Mouse (Mus musculus): ENCODE data around the gene Cdk14. TPM values are rescaled to one million over a fixed set of nuclear protein-coding genes. Genes with fewer than 3 reads are reported as not detected.
A peak's percentile ranks its signal among the peaks of the same experiment; 100 is the strongest.

The Cdk14 gene
- polyA plus RNA-seq, 1 experiment from 2014 or later = 13.8 TPM

DNA sequence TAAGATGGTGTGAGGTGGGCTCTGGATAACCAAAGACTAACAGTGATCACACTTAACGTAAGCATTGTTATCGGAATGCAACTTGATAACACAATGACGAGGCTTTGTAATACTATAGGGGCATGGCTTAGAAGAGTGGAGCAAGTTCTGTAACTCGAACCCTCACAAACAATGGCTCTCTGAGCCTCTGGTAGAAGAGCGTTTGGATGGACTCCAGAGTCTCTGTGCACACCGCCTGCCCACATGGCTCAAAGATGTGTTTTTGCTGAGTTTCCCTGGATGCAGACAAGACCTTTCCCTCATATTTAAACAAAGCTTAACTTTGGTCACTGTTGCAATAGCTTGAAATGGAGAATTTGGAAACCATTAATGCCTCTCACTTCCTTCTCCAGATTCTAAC lies 145.8 kb downstream of the Cdk14 start:
- Histone ChIP-seq H3K4me1 (no peaks in the 10 kb centered on the region), H3K4me2 (no peak overlapping the region), H3K9me3 (replicated peaks) (no peaks in the 10 kb centered on the region), H3K36me3 (no peaks in the 10 kb centered on the region), H3K9ac (no peak overlapping the region), H3K4me3 (replicated peaks) (no peak overlapping the region), H3K27me3 (no peaks in the 10 kb centered on the region), H3K27ac (no peak overlapping the region)
- ATAC-seq (replicated peaks; ENCODE audit: low FRiP score) = no peak
- 58% methylated on average over 6 of the region's 6 CpGs for WGBS

DNA sequence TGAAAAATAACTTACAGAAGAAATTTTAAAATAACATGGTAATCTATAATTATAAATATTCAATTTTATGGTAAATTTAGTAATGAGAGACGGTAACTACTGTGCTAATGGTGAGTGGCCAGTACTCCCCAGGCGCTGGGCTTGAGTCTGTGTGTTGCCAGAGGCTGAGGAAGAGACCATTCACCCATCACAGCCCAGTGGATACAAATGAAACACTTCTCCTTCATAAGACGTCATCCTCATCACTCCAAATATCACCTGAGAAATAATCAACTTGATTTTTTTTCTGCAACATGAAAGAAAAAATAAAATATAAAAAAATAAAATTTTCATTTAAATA lies 153.4 kb downstream of the Cdk14 start:
- WGBS = 88% methylated on average over 3 of the region's 3 CpGs

DNA sequence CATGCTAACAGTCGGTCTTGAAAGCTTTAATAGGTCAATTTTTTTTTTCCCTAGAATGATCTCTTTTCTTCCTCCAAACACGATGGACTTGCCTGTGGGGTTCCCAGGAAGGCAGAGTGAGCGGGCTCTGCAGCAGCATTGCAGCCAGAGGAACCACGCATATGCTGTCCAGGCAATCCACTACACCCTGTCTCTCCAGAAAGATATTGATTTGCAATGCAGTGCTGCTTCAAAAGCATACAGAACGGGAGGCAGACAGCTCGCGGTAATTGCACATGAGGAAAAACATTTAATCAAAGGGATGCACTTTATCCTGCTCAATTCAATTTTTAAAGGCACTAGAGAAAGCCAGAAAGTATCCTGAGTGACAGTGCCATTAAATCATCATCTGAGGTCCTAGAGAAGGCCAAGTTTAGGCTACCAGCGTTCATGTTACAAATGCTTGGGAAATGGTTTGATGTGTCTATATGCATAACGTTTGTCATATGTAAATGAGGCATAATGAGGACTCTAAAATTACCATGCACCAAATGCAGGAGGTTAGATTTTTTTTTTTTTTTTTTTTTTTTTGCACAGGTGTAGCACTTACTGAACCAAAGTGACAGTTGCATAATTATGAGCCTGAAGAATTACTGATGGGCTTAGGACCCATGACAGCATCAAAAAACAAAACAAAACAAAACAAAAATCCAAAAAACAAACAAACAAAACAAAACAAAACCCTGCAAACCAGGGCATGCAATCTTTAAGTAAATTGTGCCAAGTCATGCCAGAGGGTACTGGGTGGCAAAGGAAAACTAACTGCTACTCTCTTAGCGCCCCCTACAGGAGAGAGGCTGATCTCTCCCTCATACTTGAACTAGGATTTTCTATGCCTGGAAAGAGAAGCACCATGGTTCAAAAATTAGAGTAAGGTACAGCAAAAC lies 154.0 kb downstream of the Cdk14 start:
- no peaks in the 10 kb centered on the region for H3K9me3 ChIP-seq (replicated peaks)
- H3K4me2 ChIP-seq = no peak overlapping the region
- H3K27me3 ChIP-seq = no peaks in the 10 kb centered on the region
- peaks cover 10% of the 10 kb centered on the region; the same call in 1 of the 2 replicates for H3K4me1 ChIP-seq
- H3K36me3 ChIP-seq = no peaks in the 10 kb centered on the region
- no peak overlapping the region for H3K9ac ChIP-seq
- no peak overlapping the region for H3K27ac ChIP-seq
- WGBS = 55% methylated on average over 10 of the region's 10 CpGs
- no peak overlapping the region for H3K4me3 ChIP-seq (replicated peaks)
- ATAC-seq (replicated peaks; ENCODE audit: low FRiP score) = no peak

More for the DNA sequence above, 153.4 kb downstream of the Cdk14 start:
- peaks cover 4% of the 10 kb centered on the region; the same call in 1 of the 2 replicates for H3K4me1 ChIP-seq
- no peak overlapping the region for H3K4me3 ChIP-seq (replicated peaks)
- ATAC-seq (replicated peaks; ENCODE audit: low FRiP score) = no peak
- no peaks in the 10 kb centered on the region for H3K9me3 ChIP-seq (replicated peaks)
- H3K9ac ChIP-seq = no peak overlapping the region
- H3K27me3 ChIP-seq = no peaks in the 10 kb centered on the region
- H3K36me3 ChIP-seq = no peaks in the 10 kb centered on the region
- no peak overlapping the region for H3K4me2 ChIP-seq
- H3K27ac ChIP-seq = no peak overlapping the region

DNA sequence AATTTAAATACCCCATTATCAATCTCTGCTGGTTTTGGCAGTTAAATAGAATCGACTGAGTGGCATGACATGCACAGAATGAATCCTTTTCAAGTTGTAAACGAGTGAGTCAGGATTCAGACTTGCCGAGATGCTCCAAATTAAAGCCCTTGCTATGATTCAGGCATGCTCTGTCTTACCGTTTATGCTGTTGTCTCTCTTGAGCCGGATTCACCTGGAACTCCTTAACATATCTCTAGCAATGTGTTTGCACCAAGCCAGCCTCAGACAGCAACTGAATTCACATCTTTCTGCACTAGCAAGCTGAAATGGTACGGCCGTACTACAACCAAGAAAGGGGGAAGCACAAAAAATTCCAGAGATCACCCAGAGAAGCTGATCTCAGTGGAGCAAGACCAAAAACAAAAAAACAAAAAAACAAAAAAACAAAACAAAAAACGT lies 154.7 kb downstream of the Cdk14 start:
- H3K4me1 ChIP-seq = peaks cover 10% of the 10 kb centered on the region; the same call in 1 of the 2 replicates
- no peak overlapping the region for H3K9ac ChIP-seq
- 51% methylated on average over 8 of the region's 8 CpGs for WGBS
- H3K27me3 ChIP-seq = no peaks in the 10 kb centered on the region
- no peak overlapping the region for H3K27ac ChIP-seq
- no peak overlapping the region for H3K4me2 ChIP-seq
- ATAC-seq (replicated peaks; ENCODE audit: low FRiP score) = no peak
- no peaks in the 10 kb centered on the region for H3K9me3 ChIP-seq (replicated peaks)
- no peaks in the 10 kb centered on the region for H3K36me3 ChIP-seq
- no peak overlapping the region for H3K4me3 ChIP-seq (replicated peaks)

DNA sequence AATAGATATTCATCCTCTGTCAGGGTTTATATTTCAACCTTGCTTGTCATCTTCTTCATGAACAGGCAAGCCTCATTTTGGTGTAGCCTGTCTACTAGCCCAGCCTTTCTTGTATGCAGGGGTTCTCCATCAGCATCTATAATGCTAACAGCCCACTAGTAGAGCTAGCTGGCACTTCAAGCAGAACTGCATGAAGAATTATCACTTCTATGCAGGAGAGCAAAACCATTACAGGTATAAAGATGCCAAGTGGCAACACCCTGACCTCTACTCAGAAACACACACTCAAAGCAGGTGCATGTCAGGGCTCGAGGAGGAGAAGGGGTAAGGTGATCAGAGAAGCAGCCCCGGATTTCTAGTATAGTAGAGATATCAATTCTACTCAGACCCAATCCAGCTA lies 155.4 kb downstream of the Cdk14 start:
- WGBS = 79% methylated on average over 2 of the region's 2 CpGs
- H3K9me3 ChIP-seq (replicated peaks) = no peaks in the 10 kb centered on the region
- ATAC-seq (replicated peaks; ENCODE audit: low FRiP score) = no peak

DNA sequence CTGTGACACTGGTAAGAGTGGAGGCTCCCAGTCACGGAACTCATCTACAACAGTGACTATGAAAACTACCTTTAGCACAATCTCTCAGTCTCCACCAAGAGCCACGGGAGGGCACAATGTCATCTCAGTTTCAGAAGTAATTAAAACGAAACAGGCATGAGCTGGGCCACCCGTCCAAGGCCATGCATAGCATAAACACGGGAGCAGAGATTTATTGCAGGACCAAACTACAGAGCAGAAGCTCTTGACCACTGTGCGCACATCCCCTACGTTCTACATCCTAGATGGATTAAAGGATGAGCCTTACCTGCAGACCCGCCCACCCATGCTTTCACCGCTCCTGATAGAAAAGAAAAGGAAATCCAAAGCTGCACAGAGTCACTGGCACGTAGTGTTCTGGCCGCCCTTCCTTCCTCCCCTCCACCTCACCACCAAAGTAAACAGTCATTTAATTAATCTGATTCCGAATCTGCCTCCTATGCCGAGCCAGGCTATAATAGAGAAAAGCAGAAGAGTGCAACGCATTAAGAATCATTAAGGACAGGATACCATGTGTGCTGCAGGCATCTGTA lies 158.3 kb downstream of the Cdk14 start:
- ATAC-seq (replicated peaks; ENCODE audit: low FRiP score) = peak; percentile 67
- Histone ChIP-seq H3K36me3 (no peaks in the 10 kb centered on the region), H3K27me3 (no peaks in the 10 kb centered on the region), H3K4me3 (replicated peaks) (no peak overlapping the region), H3K9ac (no peak overlapping the region), H3K27ac (no peak overlapping the region), H3K4me2 (peak overlapping the region; percentile 42), H3K9me3 (replicated peaks) (no peaks in the 10 kb centered on the region), H3K4me1 (peaks cover 10% of the 10 kb centered on the region; the same call in 1 of the 2 replicates)
- 37% methylated on average over 14 of the region's 14 CpGs for WGBS

More for the DNA sequence above, 155.4 kb downstream of the Cdk14 start:
- no peaks in the 10 kb centered on the region for H3K36me3 ChIP-seq
- H3K27me3 ChIP-seq = no peaks in the 10 kb centered on the region
- H3K27ac ChIP-seq = no peak overlapping the region
- H3K4me1 ChIP-seq = peaks cover 10% of the 10 kb centered on the region; the same call in 1 of the 2 replicates
- no peak overlapping the region for H3K4me3 ChIP-seq (replicated peaks)
- no peak overlapping the region for H3K4me2 ChIP-seq
- no peak overlapping the region for H3K9ac ChIP-seq

DNA sequence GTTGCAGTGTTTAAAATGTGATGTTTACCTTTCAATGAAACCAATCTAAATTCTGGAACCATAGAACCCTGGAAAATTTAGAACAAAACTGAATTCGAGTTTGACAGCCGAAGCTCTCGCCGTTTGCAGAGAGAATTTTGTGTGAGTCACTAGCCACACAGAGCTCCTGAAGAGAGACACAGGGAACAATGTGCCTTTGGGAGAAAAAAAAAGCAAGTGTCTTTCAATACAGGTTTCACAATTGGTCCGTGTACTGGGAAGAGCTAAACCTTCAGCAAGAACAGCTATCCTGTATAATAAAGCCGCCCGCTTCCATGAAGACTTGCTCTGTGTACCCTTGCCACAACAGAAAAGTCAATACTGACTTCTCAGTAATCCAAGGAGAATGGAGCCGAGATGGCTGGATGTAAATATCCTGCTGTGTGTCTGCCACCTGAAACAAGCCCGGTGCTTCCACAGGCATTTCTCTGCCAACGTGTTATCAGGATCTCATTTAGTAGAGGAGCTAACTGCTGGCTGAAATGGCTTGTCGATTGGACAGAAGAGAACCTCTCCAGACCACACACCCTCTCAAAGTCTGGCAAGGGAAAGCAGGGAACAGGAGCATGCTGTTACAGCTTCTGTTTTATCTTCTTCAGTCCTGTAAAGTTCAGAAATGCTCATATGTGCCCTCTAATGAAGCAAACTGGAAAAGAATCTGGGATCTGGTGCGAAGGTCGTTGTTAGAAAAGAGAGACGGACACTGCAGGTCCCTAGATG lies 159.0 kb downstream of the Cdk14 start:
- Histone ChIP-seq H3K27me3 (no peaks in the 10 kb centered on the region), H3K36me3 (no peaks in the 10 kb centered on the region), H3K4me1 (peaks cover 10% of the 10 kb centered on the region; the same call in 1 of the 2 replicates), H3K27ac (no peak overlapping the region), H3K4me2 (peak overlapping the region; percentile 42), H3K9me3 (replicated peaks) (no peaks in the 10 kb centered on the region), H3K9ac (no peak overlapping the region), H3K4me3 (replicated peaks) (no peak overlapping the region)
- ATAC-seq (replicated peaks; ENCODE audit: low FRiP score) = no peak
- WGBS = 67% methylated on average over 14 of the region's 14 CpGs

DNA sequence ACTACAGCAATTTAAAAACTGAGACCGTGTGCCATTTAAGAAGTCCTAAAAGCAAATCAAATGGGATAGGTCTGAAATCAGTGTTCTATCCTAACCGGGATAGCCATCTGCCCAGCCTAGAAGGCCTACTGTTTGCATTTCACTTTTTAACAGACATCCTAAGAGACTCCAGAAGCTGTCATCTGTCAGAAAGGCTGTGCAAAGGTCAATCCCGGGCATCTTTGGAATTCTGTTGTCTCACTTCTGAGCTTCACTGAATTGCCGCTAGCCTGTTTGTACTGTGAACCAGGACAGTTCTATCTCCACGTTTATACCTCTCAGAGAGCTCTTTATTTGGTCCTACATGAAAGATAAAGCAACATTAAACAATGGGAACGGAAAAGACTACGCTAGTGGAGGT lies 159.8 kb downstream of the Cdk14 start:
- Histone ChIP-seq H3K4me3 (replicated peaks) (no peak overlapping the region), H3K4me1 (peaks cover 10% of the 10 kb centered on the region; the same call in 1 of the 2 replicates), H3K27me3 (no peaks in the 10 kb centered on the region), H3K27ac (no peak overlapping the region), H3K9ac (no peak overlapping the region), H3K36me3 (no peaks in the 10 kb centered on the region), H3K9me3 (replicated peaks) (no peaks in the 10 kb centered on the region), H3K4me2 (no peak overlapping the region)
- WGBS = 75% methylated on average over 7 of the region's 7 CpGs
- ATAC-seq (replicated peaks; ENCODE audit: low FRiP score) = no peak

DNA sequence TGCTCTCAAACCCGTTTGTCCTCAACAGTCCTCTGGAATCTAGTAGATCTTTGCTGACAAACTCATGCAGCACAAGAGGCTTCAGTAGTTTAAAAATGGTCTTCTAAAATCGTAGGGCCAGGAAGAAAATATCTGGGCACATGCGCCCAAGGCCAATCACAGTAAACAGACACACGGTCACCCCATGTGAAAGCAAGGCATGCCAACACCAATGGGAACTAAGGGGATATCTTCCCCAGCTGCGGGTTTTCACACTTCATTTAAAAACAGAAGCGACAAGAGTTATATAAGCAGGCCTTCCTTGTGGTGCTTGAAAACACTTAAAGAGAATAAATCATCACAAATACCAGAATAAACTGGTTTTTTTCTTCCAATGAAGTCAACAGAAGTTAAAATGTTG lies 165.7 kb downstream of the Cdk14 start:
- Histone ChIP-seq H3K36me3 (no peaks in the 10 kb centered on the region), H3K4me2 (no peak overlapping the region), H3K27ac (no peak overlapping the region), H3K27me3 (no peaks in the 10 kb centered on the region), H3K4me1 (no peaks in the 10 kb centered on the region), H3K9ac (no peak overlapping the region), H3K4me3 (replicated peaks) (no peak overlapping the region), H3K9me3 (replicated peaks) (no peaks in the 10 kb centered on the region)
- WGBS = 76% methylated on average over 6 of the region's 6 CpGs
- no peak for ATAC-seq (replicated peaks; ENCODE audit: low FRiP score)

DNA sequence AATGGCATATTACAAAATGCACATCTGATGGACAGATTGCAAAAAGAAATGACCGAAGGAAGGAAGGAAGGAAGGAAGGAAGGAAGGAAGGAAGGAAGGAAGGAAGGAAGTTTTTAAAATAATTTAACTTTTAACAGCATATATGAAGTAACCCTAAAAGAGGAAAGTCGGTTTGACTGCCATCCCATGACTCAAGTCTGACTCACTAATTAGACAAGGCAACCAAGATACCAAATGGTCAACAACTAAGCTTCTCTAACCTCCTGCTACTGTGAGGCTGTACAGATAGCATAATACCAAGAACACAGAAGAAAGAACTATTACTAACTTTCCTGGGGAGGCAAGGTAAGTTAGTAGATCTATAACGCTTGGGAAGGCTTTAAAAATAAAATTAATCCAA lies 166.9 kb downstream of the Cdk14 start:
- WGBS = 92% methylated on average over 3 of the region's 3 CpGs
- Histone ChIP-seq H3K27ac (no peak overlapping the region), H3K27me3 (no peaks in the 10 kb centered on the region), H3K4me3 (replicated peaks) (no peak overlapping the region), H3K36me3 (no peaks in the 10 kb centered on the region), H3K9ac (no peak overlapping the region), H3K4me2 (no peak overlapping the region), H3K4me1 (no peaks in the 10 kb centered on the region), H3K9me3 (replicated peaks) (no peaks in the 10 kb centered on the region)
- ATAC-seq (replicated peaks; ENCODE audit: low FRiP score) = no peak

DNA sequence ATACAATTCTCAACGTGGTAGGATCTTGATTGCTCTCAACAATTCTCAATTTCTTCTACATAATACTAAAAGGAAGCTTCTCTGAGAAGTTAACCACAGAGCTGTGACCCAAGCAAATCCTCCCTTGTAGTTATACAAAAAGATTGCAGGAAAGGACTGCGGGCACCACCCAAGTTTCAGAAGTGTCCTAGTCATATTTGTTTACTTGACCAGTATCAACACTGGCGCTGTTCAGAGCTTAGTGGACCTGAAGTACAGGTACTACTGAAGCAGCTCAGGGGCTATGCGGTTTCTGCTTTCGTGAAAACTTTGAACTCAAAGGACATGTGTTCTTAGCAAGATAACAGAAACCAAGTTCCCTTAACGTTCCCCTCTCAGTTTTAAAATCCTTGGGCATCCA lies 172.4 kb downstream of the Cdk14 start:
- H3K4me1 ChIP-seq = no peaks in the 10 kb centered on the region
- H3K27ac ChIP-seq = no peak overlapping the region
- H3K27me3 ChIP-seq = no peaks in the 10 kb centered on the region
- no peak overlapping the region for H3K4me2 ChIP-seq
- H3K4me3 ChIP-seq (replicated peaks) = no peak overlapping the region
- 94% methylated on average over 6 of the region's 6 CpGs for WGBS
- no peaks in the 10 kb centered on the region for H3K9me3 ChIP-seq (replicated peaks)
- H3K36me3 ChIP-seq = no peaks in the 10 kb centered on the region
- no peak overlapping the region for H3K9ac ChIP-seq
- ATAC-seq (replicated peaks; ENCODE audit: low FRiP score) = no peak
